Mouse (Mus musculus) E14TG2a.4 (cell line): ENCODE results near the gene Carmil3.

Source experiments
- CTCF ChIP-seq: conservative IDR thresholded peaks from 2 replicates; pipeline ENCODE4 v1.5.1; 2014; ENCODE audit warnings: low read length
- NANOG ChIP-seq: IDR thresholded peaks from 2 replicates; pipeline ENCODE4 v1.6.1; 2014; ENCODE audit warnings: borderline replicate concordance, low read length, mixed read lengths

- TF ChIP-seq CTCF (no peak), NANOG (no peak)
These were observed 33.6 kb downstream of the Carmil3 start for GRCm38 (mm10) chr14:55524062-55524461.
